Mouse (Mus musculus) lung, postnatal 0 days (tissue): ENCODE results near the gene Gm826. TPM values are rescaled to one million over a fixed set of nuclear protein-coding genes. Genes with fewer than 3 reads are reported as not detected.
A peak's percentile ranks its signal among the peaks of the same experiment; 100 is the strongest.

ENCODE experiments used
- ATAC-seq: fragments of 200-750 bp; cut with Nextera tagmentation; 2 replicates; pipeline ENCODE4 v1.8.0; 2017; ENCODE audit warnings: moderate library complexity
- DNase-seq: peaks from one replicate; pipeline ENCODE4 v3.0.0-alpha.2; 2016; ENCODE audit warnings: low spot score
- H3K27ac ChIP-seq: fragments of 300-500 bp; sonication (generic); 2 replicates; pipeline ENCODE4 v1.5.1; 2014; ENCODE audit warnings: antibody characterized with exemption, mild to moderate bottlenecking, low read length, mixed read lengths
- H3K27me3 ChIP-seq: fragments of 300-500 bp; sonication (generic); replicated peaks from 2 replicates; pipeline ENCODE4 v1.6.1; 2014; ENCODE audit warnings: low read length, mixed read lengths; ENCODE audit not compliant: insufficient read depth
- H3K36me3 ChIP-seq: fragments of 300-500 bp; sonication (generic); 2 replicates; pipeline ENCODE4 v1.6.1; 2014; ENCODE audit warnings: low read length, mixed read lengths; ENCODE audit not compliant: insufficient read depth
- H3K4me1 ChIP-seq: fragments of 300-500 bp; sonication (generic); 2 replicates; pipeline ENCODE4 v1.6.1; 2014; ENCODE audit warnings: antibody characterized with exemption, low read depth, low read length, mixed read lengths; ENCODE audit not compliant: insufficient read depth
- H3K4me2 ChIP-seq: fragments of 300-500 bp; sonication (generic); replicated peaks from 2 replicates; pipeline ENCODE4 v1.6.1; 2014; ENCODE audit warnings: low read depth, mild to moderate bottlenecking, low read length, moderate library complexity, mixed read lengths
- H3K4me3 ChIP-seq: fragments of 300-500 bp; sonication (generic); 2 replicates; pipeline ENCODE4 v1.5.1; 2014; ENCODE audit warnings: low read depth, low read length
- H3K9ac ChIP-seq: fragments of 300-500 bp; sonication (generic); replicated peaks from 2 replicates; pipeline ENCODE4 v1.6.1; 2014; ENCODE audit warnings: low read depth, mild to moderate bottlenecking
- H3K9me3 ChIP-seq: fragments of 300-500 bp; sonication (generic); 2 replicates; pipeline ENCODE4 v1.6.1; 2016; ENCODE audit warnings: low read length, mixed read lengths
- CTCF ChIP-seq: IDR thresholded peaks from 2 replicates; pipeline ENCODE4 v1.5.1; 2016; ENCODE audit warnings: antibody characterized with exemption, mild to moderate bottlenecking
- EP300 ChIP-seq: IDR thresholded peaks from 2 replicates; pipeline ENCODE4 v1.6.1; 2016; ENCODE audit warnings: antibody characterized with exemption, mild to moderate bottlenecking, control low read depth
- WGBS: fragments of 180-500 bp; shearing (Covaris S2); extraction: QIAGEN DNeasy Blood & Tissue Kit; methylation state at CpG from one replicate; pipeline ENCODE4 v1.1.7; 2014; 5-methylcytosine and 5-hydroxymethylcytosine counted together
- polyA plus RNA-seq: library from polyadenylated mRNA; unstranded; fragments of >200 nt; fragmentation: Nextera tagmentation; extraction: Ambion mirVana; gene quantifications from 2 replicates; pipeline ENCODE4 v1.2.1, GENCODE M21; 2015

Gm826 gene
- polyA plus RNA-seq, 1 experiment from 2014 or later: 0.53 TPM

GRCm38 (mm10) chr2:160356132-160356531, 22.2 kb upstream of the Gm826 start:
- ATAC-seq (no peak), DNase-seq (no peak)
- 53% methylated on average over 5 of the region's 5 CpGs for WGBS
- H3K27ac ChIP-seq: no peak overlapping the region
- H3K4me1 ChIP-seq: no peaks in the 10 kb centered on the region
- H3K27me3 ChIP-seq: peaks cover 27% of the 10 kb centered on the region
- H3K9me3 ChIP-seq: no peaks in the 10 kb centered on the region
- no peaks in the 10 kb centered on the region for H3K36me3 ChIP-seq
- no peak overlapping the region for H3K4me3 ChIP-seq
- no peak for TF ChIP-seq EP300
- peak; percentile 65 for TF ChIP-seq CTCF
- no peak overlapping the region for H3K4me2 ChIP-seq
- no peak overlapping the region for H3K9ac ChIP-seq

DNA sequence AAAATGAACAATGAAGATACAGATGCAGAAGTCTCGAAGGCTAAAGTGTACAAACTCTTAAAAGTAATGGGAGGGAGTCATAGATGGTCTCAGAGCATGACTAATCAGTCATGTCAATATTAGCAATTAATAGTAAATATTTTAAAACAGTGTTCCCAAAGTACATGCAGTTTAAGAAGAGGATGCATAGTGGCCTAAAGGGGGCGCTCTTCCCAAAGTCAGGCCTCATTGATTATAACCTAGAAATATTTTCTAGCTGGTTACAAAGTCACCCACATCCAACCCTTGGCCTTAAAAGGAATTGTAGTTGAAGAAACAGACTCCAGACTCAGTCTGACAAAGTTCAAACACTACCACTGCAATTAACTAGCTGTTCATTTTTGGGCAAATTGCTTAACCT, 20.4 kb upstream of the Gm826 start:
- H3K4me1 ChIP-seq: no peaks in the 10 kb centered on the region
- H3K9me3 ChIP-seq: no peaks in the 10 kb centered on the region
- DNase-seq (no peak), ATAC-seq (no peak)
- H3K9ac ChIP-seq: no peak overlapping the region
- H3K27me3 ChIP-seq: peaks cover 15% of the 10 kb centered on the region; the same call in 1 of the 2 replicates
- no peaks in the 10 kb centered on the region for H3K36me3 ChIP-seq
- 61% methylated on average over 2 of the region's 2 CpGs for WGBS
- no peak overlapping the region for H3K4me2 ChIP-seq
- H3K4me3 ChIP-seq: no peak overlapping the region
- H3K27ac ChIP-seq: no peak overlapping the region
- no peak for TF ChIP-seq EP300
- TF ChIP-seq CTCF: peak; percentile 35

DNA sequence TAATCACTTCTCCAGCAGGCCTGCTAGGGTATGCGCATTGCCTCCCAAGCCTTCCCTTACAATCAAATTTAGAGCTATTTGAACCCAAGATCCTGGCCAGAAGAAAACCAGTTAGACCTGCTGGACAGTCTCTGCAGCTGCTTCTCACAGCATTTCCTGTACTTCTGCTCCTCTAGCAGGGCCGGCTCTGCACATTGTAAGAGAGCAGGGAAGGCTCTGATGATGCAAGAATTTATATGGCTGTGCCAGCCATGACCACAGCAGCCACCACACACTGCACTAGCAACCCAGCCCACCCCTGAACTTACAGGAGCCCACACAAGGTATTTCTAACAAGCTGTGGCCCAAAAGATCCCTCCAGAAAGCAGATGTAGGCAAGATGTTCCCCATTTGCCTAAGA, 19.6 kb upstream of the Gm826 start:
- ATAC-seq: peak; percentile 76
- no peak overlapping the region for H3K27ac ChIP-seq
- no peaks in the 10 kb centered on the region for H3K36me3 ChIP-seq
- H3K9ac ChIP-seq: no peak overlapping the region
- no peaks in the 10 kb centered on the region for H3K9me3 ChIP-seq
- DNase-seq: peak; percentile 61
- 33% methylated on average over 2 of the region's 2 CpGs for WGBS
- peaks cover 11% of the 10 kb centered on the region; the same call in 1 of the 2 replicates for H3K27me3 ChIP-seq
- no peak overlapping the region for H3K4me2 ChIP-seq
- H3K4me1 ChIP-seq: no peaks in the 10 kb centered on the region
- no peak for TF ChIP-seq CTCF
- no peak for TF ChIP-seq EP300
- no peak overlapping the region for H3K4me3 ChIP-seq

GRCm38 (mm10) chr2:160351038-160351574, 17.1 kb upstream of the Gm826 start:
- Histone ChIP-seq H3K27ac (no peak overlapping the region), H3K9me3 (no peaks in the 10 kb centered on the region), H3K36me3 (no peaks in the 10 kb centered on the region), H3K4me1 (no peaks in the 10 kb centered on the region), H3K27me3 (no peaks in the 10 kb centered on the region), H3K4me3 (no peak overlapping the region), H3K9ac (no peak overlapping the region), H3K4me2 (no peak overlapping the region)
- ATAC-seq: no peak
- TF ChIP-seq EP300 (no peak), CTCF (no peak)
- 32% methylated on average over 8 of the region's 8 CpGs for WGBS
- DNase-seq: no peak

DNA sequence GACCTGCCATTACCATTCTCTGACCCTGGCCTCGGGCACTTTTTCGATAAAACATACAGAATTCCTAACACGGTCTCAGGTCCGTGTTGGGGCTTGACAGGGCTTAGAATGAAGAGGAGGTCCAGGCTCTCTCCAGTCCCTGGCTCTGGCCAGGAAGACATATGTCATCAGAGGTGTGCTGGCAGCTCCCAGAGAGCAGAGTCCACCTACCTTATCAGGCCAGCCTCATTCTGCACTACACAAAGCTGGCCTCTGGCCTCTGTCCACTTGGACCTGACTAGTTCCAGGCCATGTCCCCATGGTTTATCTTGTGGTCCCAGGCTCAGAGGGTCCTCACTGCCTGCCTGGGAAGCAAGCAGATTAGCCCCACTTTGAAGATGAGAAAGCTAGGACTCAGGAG, 15.6 kb upstream of the Gm826 start:
- H3K4me1 ChIP-seq: no peaks in the 10 kb centered on the region
- ATAC-seq (no peak), DNase-seq (no peak)
- TF ChIP-seq EP300 (no peak), CTCF (no peak)
- no peak overlapping the region for H3K9ac ChIP-seq
- H3K4me2 ChIP-seq: no peak overlapping the region
- H3K36me3 ChIP-seq: no peaks in the 10 kb centered on the region
- no peaks in the 10 kb centered on the region for H3K27me3 ChIP-seq
- no peaks in the 10 kb centered on the region for H3K9me3 ChIP-seq
- WGBS: 55% methylated on average over 4 of the region's 4 CpGs
- no peak overlapping the region for H3K4me3 ChIP-seq
- H3K27ac ChIP-seq: no peak overlapping the region

DNA sequence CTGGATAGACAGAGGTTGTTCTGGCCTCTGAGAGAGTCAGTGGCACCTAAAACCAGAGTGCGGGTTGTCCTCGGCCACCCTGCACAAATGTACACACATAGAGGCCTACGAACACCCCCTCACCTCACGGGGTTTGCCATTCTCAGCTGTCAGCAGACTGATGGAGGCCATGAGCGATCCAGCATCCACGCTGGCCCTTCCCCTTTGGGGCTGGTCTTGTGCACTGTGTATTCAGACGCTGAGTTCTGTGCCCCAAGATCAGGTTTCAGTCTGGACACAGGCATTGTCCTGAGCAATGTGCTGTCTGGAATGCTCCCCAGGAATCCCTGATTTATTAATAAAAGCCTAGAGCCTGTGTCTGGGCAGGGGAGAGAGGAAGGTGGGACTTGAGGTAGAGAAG, 14.8 kb upstream of the Gm826 start:
- TF ChIP-seq EP300: no peak
- no peak for TF ChIP-seq CTCF
- WGBS: 41% methylated on average over 7 of the region's 7 CpGs
- Histone ChIP-seq H3K4me2 (no peak overlapping the region), H3K27ac (no peak overlapping the region), H3K9ac (no peak overlapping the region), H3K36me3 (no peaks in the 10 kb centered on the region), H3K27me3 (no peaks in the 10 kb centered on the region), H3K9me3 (no peaks in the 10 kb centered on the region), H3K4me1 (no peaks in the 10 kb centered on the region), H3K4me3 (no peak overlapping the region)
- DNase-seq (no peak), ATAC-seq (no peak)

GRCm38 (mm10) chr2:160348072-160348604, 14.2 kb upstream of the Gm826 start:
- Histone ChIP-seq H3K4me1 (no peaks in the 10 kb centered on the region), H3K9me3 (no peaks in the 10 kb centered on the region), H3K27ac (no peak overlapping the region), H3K9ac (no peak overlapping the region), H3K27me3 (no peaks in the 10 kb centered on the region), H3K4me3 (no peak overlapping the region), H3K4me2 (no peak overlapping the region), H3K36me3 (no peaks in the 10 kb centered on the region)
- 71% methylated on average over 4 of the region's 4 CpGs for WGBS
- no peak for DNase-seq
- no peak for ATAC-seq
- TF ChIP-seq CTCF (no peak), EP300 (no peak)
